Mouse (Mus musculus) lung, adult 18-20 months (tissue): ENCODE data around the gene Acyp2.

Experiments used
- DNase-seq, 2 experiments: peaks; one replicate each; pipeline ENCODE4 v3.0.0; 2022; ENCODE audit warnings: mixed read lengths in 2 of 2

Gene Acyp2

DNA sequence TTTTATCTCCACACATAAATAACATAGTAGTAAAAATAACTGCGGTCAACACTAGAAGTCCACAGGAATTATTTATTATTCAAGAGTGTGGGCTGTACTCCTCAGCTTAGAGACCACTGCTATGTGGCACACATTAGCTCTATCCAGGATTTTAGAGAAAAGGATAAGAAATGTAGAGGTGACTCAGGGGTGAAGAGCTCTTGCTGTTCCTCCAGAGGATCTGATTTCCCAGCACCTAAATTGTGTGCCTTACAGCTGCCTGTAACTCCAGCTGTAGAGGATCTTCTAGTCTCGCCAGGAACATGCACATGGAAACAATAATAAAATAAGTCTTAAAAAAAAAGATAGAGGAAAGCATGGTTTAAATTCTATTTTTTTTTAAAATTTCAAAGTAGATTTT lies 70.5 kb downstream of the Acyp2 start:
- no peak for DNase-seq

DNA sequence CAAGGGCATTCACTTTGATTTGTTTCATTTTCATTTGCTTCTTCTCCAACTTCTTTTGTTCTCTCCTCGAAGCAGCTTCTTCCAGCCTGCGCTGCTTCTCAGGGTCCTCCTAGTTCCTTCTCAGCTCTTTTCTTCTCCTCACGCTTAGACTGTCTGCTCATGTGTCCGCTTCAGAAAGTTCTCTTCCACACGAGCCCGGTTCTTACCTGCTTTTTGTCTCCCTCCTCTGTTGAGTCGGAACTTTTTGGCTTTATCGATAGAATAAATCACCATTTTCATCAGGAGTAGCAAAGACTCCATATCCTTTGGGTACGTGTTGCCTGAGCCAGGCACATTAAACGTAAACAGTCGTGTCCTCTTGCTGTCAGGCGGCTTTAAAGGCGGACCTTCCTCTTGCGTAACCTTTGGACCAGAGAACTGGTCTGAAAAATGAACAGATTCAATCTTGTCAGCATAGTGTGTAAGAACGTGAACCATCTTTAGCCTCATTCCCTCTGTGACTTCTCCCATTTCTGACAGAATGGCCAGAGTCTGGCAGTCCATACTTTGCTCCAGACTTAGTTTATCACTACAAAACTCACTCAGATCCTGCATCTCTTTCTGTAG lies 76.5 kb downstream of the Acyp2 start:
- DNase-seq, result peak; percentile 20 to 42

GRCm38 (mm10) chr11:30570568-30570967 lies 78.8 kb downstream of the Acyp2 start:
- no peak for DNase-seq

- no peak for DNase-seq
Measured at GRCm38 (mm10) chr11:30560215-30560614, 89.2 kb downstream of the Acyp2 start.

GRCm38 (mm10) chr11:30553408-30553807 lies 96.0 kb downstream of the Acyp2 start:
- no peak for DNase-seq

DNA sequence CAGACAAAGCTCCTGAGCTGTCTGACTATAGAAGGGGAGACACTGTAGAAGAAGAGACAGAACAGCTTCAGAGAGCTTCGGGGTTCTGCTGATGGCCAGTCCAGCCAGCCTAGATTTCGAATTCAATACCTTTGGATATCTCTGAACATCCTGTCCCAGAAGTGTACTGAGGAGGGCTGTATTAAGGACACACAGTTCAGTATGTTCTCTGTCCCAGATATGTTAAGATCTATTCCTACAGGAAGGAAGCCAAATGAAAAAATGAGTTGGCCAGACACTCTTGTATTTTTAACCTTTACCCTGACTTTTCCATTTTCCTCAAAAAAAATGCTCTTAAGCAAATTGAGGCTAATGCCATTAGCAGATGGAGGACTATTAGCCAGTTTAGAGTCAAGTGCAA lies 132.3 kb downstream of the Acyp2 start:
- peak in 1 of 2 experiments; percentile 8 for DNase-seq

- no peak for DNase-seq
Measured at GRCm38 (mm10) chr11:30508178-30508577, 141.2 kb downstream of the Acyp2 start.

- DNase-seq, result no peak
Measured at GRCm38 (mm10) chr11:30498738-30499355, 150.5 kb downstream of the Acyp2 start.

DNA sequence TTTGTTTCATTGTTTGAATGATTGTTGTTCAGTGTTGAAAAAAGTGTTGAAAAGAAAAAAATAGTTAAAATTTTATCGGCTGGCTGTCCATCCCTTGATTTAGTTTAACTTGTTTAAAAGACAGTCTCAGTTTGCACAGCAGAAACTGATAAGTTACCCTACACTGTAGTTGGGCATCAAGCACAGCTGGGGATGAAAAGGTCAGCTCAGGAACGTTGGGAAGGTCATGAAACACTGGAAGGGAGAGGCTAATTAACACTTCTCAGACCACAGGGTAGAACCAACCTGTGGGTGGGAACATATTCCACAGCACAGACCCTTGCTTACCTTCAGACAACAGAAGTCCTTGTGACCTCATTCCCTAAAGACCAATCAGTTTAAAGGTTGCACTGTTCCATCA lies 152.2 kb downstream of the Acyp2 start:
- DNase-seq, result no peak

DNA sequence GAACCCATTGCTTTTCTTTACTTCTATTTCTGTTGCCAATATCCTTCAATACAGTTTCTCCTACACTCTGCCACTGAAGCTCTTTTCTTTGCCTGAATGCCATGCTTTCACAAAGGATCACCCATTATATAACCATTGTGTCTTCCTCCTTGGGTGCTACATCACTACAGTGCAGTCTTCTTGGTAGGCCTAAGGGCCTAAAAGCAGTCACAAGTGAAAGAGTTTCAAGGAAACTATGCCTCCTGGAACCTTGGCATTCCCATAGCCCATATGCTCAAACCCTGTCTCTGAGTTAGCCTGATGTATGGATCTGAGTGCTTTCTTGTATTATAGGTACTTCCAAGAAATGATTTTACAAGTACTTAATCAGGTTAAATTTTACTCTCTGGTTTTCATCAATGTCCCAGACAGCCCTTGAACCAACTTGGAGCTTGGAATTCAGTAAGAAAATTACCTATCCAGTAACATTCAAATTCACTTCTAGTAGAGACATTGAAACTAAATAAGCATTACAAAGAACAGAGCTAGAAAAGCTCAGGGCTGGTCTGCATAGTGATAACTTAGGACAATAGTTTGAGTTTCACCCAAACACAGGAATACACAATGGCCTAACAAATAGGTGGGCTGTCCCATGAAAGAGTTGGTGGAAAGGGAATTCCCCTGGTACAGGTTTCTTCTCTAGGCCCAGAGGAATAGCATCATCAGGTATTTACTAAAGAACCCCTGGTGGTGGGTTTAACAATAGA lies 157.7 kb downstream of the Acyp2 start:
- DNase-seq, result no peak

GRCm38 (mm10) chr11:30488183-30488582 lies 161.2 kb downstream of the Acyp2 start:
- no peak for DNase-seq

- no peak for DNase-seq
Measured at GRCm38 (mm10) chr11:30483286-30483685, 166.1 kb downstream of the Acyp2 start.

- peak; percentile 87 to 93 for DNase-seq
Measured at GRCm38 (mm10) chr11:30471751-30472593, 177.4 kb downstream of the Acyp2 start, which contains the start of gene 4930505A04Rik. TSS of gene 4930505A04Rik (minus strand) at chr11:30471827.

DNA sequence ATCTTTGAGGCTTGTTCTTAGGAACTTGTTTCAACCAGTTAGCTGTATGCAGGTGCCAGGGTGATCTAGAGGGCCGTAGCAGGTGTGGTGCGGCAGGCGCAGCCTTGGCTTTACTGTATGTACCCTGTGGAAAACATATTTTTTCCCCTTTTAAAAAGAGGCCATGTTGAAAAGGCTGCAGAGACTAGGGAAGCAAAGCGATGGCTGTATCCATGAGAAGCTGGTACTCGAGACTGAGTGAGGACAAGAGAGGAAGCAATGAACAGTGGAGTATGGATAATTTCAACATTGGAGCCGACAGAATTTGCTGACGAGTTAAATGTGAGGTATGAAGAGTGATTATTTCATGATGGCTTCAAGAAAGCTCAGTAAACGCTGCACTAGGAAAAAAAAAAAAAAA lies 178.2 kb downstream of the Acyp2 start:
- DNase-seq, result no peak
